In the genomic region with DNA sequence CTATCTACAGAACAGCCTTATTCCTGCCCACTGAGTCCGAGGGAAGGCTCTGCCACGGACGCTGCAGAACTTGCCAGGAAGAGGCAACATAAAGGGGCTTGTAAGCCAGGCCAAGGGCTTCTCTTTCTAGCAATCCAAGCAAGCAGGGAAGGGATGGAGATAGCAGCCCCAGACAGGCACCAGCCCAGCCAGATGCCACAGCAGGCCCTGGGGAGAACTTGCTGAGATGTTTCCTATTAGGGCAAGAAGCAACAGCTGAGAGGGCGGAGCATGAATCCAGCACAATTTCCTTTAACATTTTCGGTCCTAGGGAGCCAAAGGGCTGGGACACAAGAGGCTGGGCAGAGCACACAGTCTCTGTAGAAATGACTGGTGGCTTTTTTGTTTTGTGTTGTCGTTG, we compare ENCODE assay signal across 7 mouse cellular contexts. TPM values are rescaled to one million over a fixed set of nuclear protein-coding genes. Genes with fewer than 3 reads are reported as not detected.
DNase-seq lines count a peak whose midpoint lies in the region; ATAC-seq and TF ChIP-seq lines count a peak whose summit lies in the region.

No protein-coding gene starts in this region.

- no peak overlapping the region for H3K9ac ChIP-seq in hindbrain, embryonic 12.5 days
- H3K9ac ChIP-seq in midbrain, postnatal 0 days (replicated peaks; ENCODE audit: low read length, poor library complexity, severe bottlenecking) = no peak overlapping the region

- peak; percentile 65 for DNase-seq in left cerebral cortex, postnatal 4 days
- no peak for DNase-seq in left cerebral cortex, adult 2 months (ENCODE audit: extremely low spot score in 1 of 2, low spot score in 2 of 2)
- peak; percentile 48 to 56 for DNase-seq in cerebellum, postnatal 25 days
- peak; percentile 64 for DNase-seq in midbrain, postnatal 0 days (ENCODE audit: low spot score)

- no peak overlapping the region for H3K4me2 ChIP-seq in hindbrain, embryonic 12.5 days (replicated peaks)
- 0 out of 2 replicates have a peak overlapping the region, but pooled peaks have one; percentile 6 for H3K4me2 ChIP-seq in midbrain, postnatal 0 days (ENCODE audit: low read depth, low read length, poor library complexity, severe bottlenecking)

- no peaks in the 10 kb centered on the region for H3K36me3 ChIP-seq in hindbrain, embryonic 12.5 days
- H3K36me3 ChIP-seq in midbrain, postnatal 0 days (ENCODE audit: insufficient read depth, low read length) = no peaks in the 10 kb centered on the region

- H3K27ac ChIP-seq in left cerebral cortex, adult 2 months = no peak overlapping the region
- H3K27ac ChIP-seq in hindbrain, embryonic 12.5 days = 0 out of 2 replicates have a peak overlapping the region, but pooled peaks have one; percentile 52
- peak overlapping the region; percentile 32; the same call in 1 of the 2 replicates for H3K27ac ChIP-seq in midbrain, postnatal 0 days (ENCODE audit: low read depth, low read length)

- H3K4me3 ChIP-seq in left cerebral cortex, adult 2 months = no peak overlapping the region
- no peak overlapping the region for H3K4me3 ChIP-seq in hindbrain, embryonic 12.5 days
- no peak overlapping the region for H3K4me3 ChIP-seq in midbrain, postnatal 0 days (ENCODE audit: low read depth, low read length)

- no peaks in the 10 kb centered on the region for H3K9me3 ChIP-seq in hindbrain, embryonic 12.5 days (replicated peaks)
- no peaks in the 10 kb centered on the region for H3K9me3 ChIP-seq in midbrain, postnatal 0 days (ENCODE audit: low read length)

- H3K4me1 ChIP-seq in hindbrain, embryonic 12.5 days = peaks cover 17% of the 10 kb centered on the region
- H3K4me1 ChIP-seq in midbrain, postnatal 0 days (ENCODE audit: insufficient read depth, low read length) = peaks cover 5% of the 10 kb centered on the region; the same call in 1 of the 2 replicates

- no peak for TF ChIP-seq CTCF in left cerebral cortex, adult 2 months (IDR thresholded peaks at IDR 0.05)
- no peak for TF ChIP-seq CTCF in midbrain, postnatal 0 days (IDR thresholded peaks at IDR 0.05)

- 61% methylated on average over 6 of the region's 6 CpGs for WGBS in hindbrain, embryonic 12.5 days
- WGBS in midbrain, postnatal 0 days = 61% methylated on average over 6 of the region's 6 CpGs

- no peaks in the 10 kb centered on the region for H3K27me3 ChIP-seq in hindbrain, embryonic 12.5 days
- no peaks in the 10 kb centered on the region for H3K27me3 ChIP-seq in midbrain, postnatal 0 days (ENCODE audit: insufficient read depth, low read length)

- intact Hi-C loops in left cerebral cortex, postnatal 4 days (cut with DNase I) = no loop called here
- intact Hi-C loops in left cerebral cortex, adult 2 months (cut with DNase I) = no loop called here

- ATAC-seq in hindbrain, embryonic 12.5 days (ENCODE audit: low FRiP score) = no peak
- ATAC-seq in midbrain, postnatal 0 days (ENCODE audit: low FRiP score) = 0 out of 2 replicates have a peak, but pooled peaks have one; percentile 11
- no peak for ATAC-seq in megakaryocyte-erythroid progenitor cell, adult 5-6 weeks (replicated peaks; ENCODE audit: low FRiP score, low TSS enrichment, poor library complexity, severe bottlenecking)
- no peak for ATAC-seq in inflammation-experienced regulatory T-cells, adult 6 months

RNA-seq across cellular contexts. Expression of gene Stum, which starts 25.0 kb away (rescaled TPM):
- 10 to 100 TPM; 86.3 to 98.1 TPM for total RNA-seq in left cerebral cortex, postnatal 4 days (2021)
- 100 to 1,000 TPM; 166 to 167 TPM for total RNA-seq in left cerebral cortex, adult 2 months (2021)
- polyA plus RNA-seq in hindbrain, embryonic 12.5 days (2016; fragmentation: Nextera tagmentation; extraction: Ambion mirVana) = 1.3 and 1.7 TPM in 2 replicates
- 86.7 and 93.5 TPM in 2 replicates for total RNA-seq in midbrain, postnatal 0 days (2014; rRNA removed)
- polyA plus RNA-seq in midbrain, postnatal 0 days (2015; fragmentation: Nextera tagmentation; extraction: Ambion mirVana) = 17.8 and 18.1 TPM in 2 replicates
- not detected in 2 replicates for total RNA-seq in megakaryocyte-erythroid progenitor cell, adult 5-6 weeks (2014; fragmentation: Nextera tagmentation)
- total RNA-seq in megakaryocyte-erythroid progenitor cell, adult 5-6 weeks (2017) = not detected in 2 replicates
- polyA plus RNA-seq in inflammation-experienced regulatory T-cells, adult 6 months (2017; shearing (Covaris generic)) = not detected

Comparison
In these comparisons a context has a peak if more than half of its experiments do, and no peak if none do; other contexts are left out.
1. DNase-seq: peak in left cerebral cortex, postnatal 4 days (single experiment), cerebellum, postnatal 25 days (2 of 2) and midbrain, postnatal 0 days (single experiment); none in left cerebral cortex, adult 2 months (0 of 2).
2. RNA of gene Stum, which starts 25.0 kb away (total RNA-seq): 166 to 167 TPM in left cerebral cortex, adult 2 months, 86.3 to 98.1 TPM in left cerebral cortex, postnatal 4 days and 86.7 to 93.5 TPM in midbrain, postnatal 0 days; not detected in megakaryocyte-erythroid progenitor cell, adult 5-6 weeks; every median in the first group is over 10 times any median in the second.